20 mouse cellular contexts compared by ENCODE assay signal in genomic region chr4:71165802-71166201, GRCm38 (mm10).
DNase-seq lines count a peak whose midpoint lies in the region; ATAC-seq and TF ChIP-seq lines count a peak whose summit lies in the region.
"Had no signal": no experiment of that assay in that cellular context is flagged by ENCODE, and none has a peak within 500 bp of the region (broad histone marks: within the 10 kb centered on the region; RNA-seq: fewer than 3 reads in every experiment).

No protein-coding gene starts in this region.

- DNase-seq in cerebellum, postnatal 10 days: peak; percentile 43 to 60
- no peak for DNase-seq in cerebellum, adult 9-10 months
- peak; percentile 1 for DNase-seq in hindbrain, postnatal 0 days (ENCODE audit: low spot score)
- peak; percentile 17 to 21 for DNase-seq in adrenal gland, postnatal 36 days
- DNase-seq in embryo, embryonic 11 days: peak; percentile 48
- no peak for DNase-seq in kidney, adult 11 months
- DNase-seq in urinary bladder, adult 2 months (ENCODE audit: low spot score): no peak
- DNase-seq: B cell, adult 2 months; cerebellum, adult 8-10 months; heart, postnatal 14 days; kidney, adult 9 months; kidney, postnatal 36 days; lung, postnatal 10 days; right cerebral cortex, postnatal 25 days; thymus, postnatal 14 days had no signal

- H3K9me3 ChIP-seq in hindbrain, postnatal 0 days (ENCODE audit: low read length): no peaks in the 10 kb centered on the region
- H3K9me3 ChIP-seq in hindbrain, embryonic 16.5 days (ENCODE audit: control insufficient read depth, low read length): no peaks in the 10 kb centered on the region
- H3K9me3 ChIP-seq: embryonic facial prominence, embryonic 12.5 days; liver, embryonic 15.5 days had no signal

- H3K36me3 ChIP-seq in hindbrain, postnatal 0 days (ENCODE audit: insufficient read depth, low read length): no peaks in the 10 kb centered on the region
- no peaks in the 10 kb centered on the region for H3K36me3 ChIP-seq in hindbrain, embryonic 16.5 days (ENCODE audit: control insufficient read depth, insufficient read depth, low read length)
- H3K36me3 ChIP-seq: embryonic facial prominence, embryonic 12.5 days; liver, embryonic 15.5 days had no signal

- H3K4me1 ChIP-seq in hindbrain, postnatal 0 days (ENCODE audit: insufficient read depth, low read length): no peaks in the 10 kb centered on the region
- H3K4me1 ChIP-seq in hindbrain, embryonic 16.5 days (ENCODE audit: control insufficient read depth, insufficient read depth, low read depth, low read length): no peaks in the 10 kb centered on the region
- H3K4me1 ChIP-seq: embryonic facial prominence, embryonic 12.5 days; liver, embryonic 15.5 days had no signal

- ATAC-seq in hindbrain, postnatal 0 days: no peak
- no peak for ATAC-seq in hindbrain, embryonic 16.5 days

- H3K27ac ChIP-seq in hindbrain, postnatal 0 days: no peak overlapping the region
- no peak overlapping the region for H3K27ac ChIP-seq in hindbrain, embryonic 16.5 days (ENCODE audit: low read depth, low read length)
- H3K27ac ChIP-seq: embryonic facial prominence, embryonic 12.5 days; liver, embryonic 15.5 days; stomach, postnatal 0 days had no signal

- no peak overlapping the region for H3K4me2 ChIP-seq in hindbrain, postnatal 0 days (ENCODE audit: low read depth, low read length)
- H3K4me2 ChIP-seq in hindbrain, embryonic 16.5 days (ENCODE audit: low read length): no peak overlapping the region
- H3K4me2 ChIP-seq: embryonic facial prominence, embryonic 12.5 days; heart, embryonic 11.5 days; liver, embryonic 15.5 days had no signal

- H3K9ac ChIP-seq in hindbrain, postnatal 0 days (replicated peaks; ENCODE audit: low read length): no peak overlapping the region
- H3K9ac ChIP-seq in hindbrain, embryonic 16.5 days (ENCODE audit: low read depth, low read length): no peak overlapping the region
- H3K9ac ChIP-seq: embryonic facial prominence, embryonic 12.5 days; liver, embryonic 15.5 days had no signal

- H3K27me3 ChIP-seq in hindbrain, postnatal 0 days (ENCODE audit: insufficient read depth, low read length): no peaks in the 10 kb centered on the region
- H3K27me3 ChIP-seq in hindbrain, embryonic 16.5 days (replicated peaks; ENCODE audit: control insufficient read depth, insufficient read depth, low read length): no peaks in the 10 kb centered on the region
- H3K27me3 ChIP-seq: embryonic facial prominence, embryonic 12.5 days; liver, embryonic 15.5 days had no signal

- no peak for TF ChIP-seq CTCF in hindbrain, postnatal 0 days (IDR thresholded peaks at IDR 0.05; ENCODE audit: low read depth)

- H3K4me3 ChIP-seq in hindbrain, postnatal 0 days (ENCODE audit: low read length): no peak overlapping the region
- no peak overlapping the region for H3K4me3 ChIP-seq in hindbrain, embryonic 16.5 days (ENCODE audit: low read length)
- H3K4me3 ChIP-seq: embryonic facial prominence, embryonic 12.5 days; liver, embryonic 15.5 days had no signal

Comparison
In these comparisons a context has a peak if more than half of its experiments do, and no peak if none do; other contexts are left out.
1. DNase-seq: peak in cerebellum, postnatal 10 days (2 of 2), hindbrain, postnatal 0 days (single experiment), adrenal gland, postnatal 36 days (2 of 2) and embryo, embryonic 11 days (single experiment); none in cerebellum, adult 9-10 months (single experiment), kidney, adult 11 months (single experiment) and urinary bladder, adult 2 months (single experiment).